Mouse (Mus musculus): ENCODE results near the gene Glp2r.

- TF ChIP-seq CTCF (IDR thresholded peaks at IDR 0.05; ENCODE audit: borderline replicate concordance, insufficient read depth, low read depth, low read length): no peak
- TF ChIP-seq POLR2A (IDR thresholded peaks at IDR 0.05; ENCODE audit: borderline replicate concordance, insufficient read depth, low read length): no peak
These were observed 142.4 kb downstream of the Glp2r start for GRCm38 (mm10) chr11:67628522-67628921.
